Mouse (Mus musculus) E14TG2a.4 (cell line): ENCODE measurements around the gene Gm21885.
A peak's percentile ranks its signal among the peaks of the same experiment; 100 is the strongest.

Experiments used
- CTCF ChIP-seq: conservative IDR thresholded peaks from 2 replicates; pipeline ENCODE4 v1.5.1; 2014; ENCODE audit warnings: low read length
- NANOG ChIP-seq: IDR thresholded peaks from 2 replicates; pipeline ENCODE4 v1.6.1; 2014; ENCODE audit warnings: borderline replicate concordance, low read length, mixed read lengths
- POU5F1 ChIP-seq: IDR thresholded peaks from 2 replicates; pipeline ENCODE4 v1.6.1; 2014; ENCODE audit warnings: low read length, borderline replicate concordance

- TF ChIP-seq CTCF (peak; percentile 13; the same call in 1 of the 2 replicates), POU5F1 (no peak), NANOG (no peak)
These were observed 47.7 kb downstream of the Gm21885 start for GRCm38 (mm10) chr11:94329270-94329891.
